Mouse (Mus musculus) midbrain, embryonic 16.5 days (tissue): ENCODE results near the gene H2-M5. TPM values are rescaled to one million over a fixed set of nuclear protein-coding genes. Genes with fewer than 3 reads are reported as not detected.

ENCODE experiments used
- ATAC-seq: fragments of 200-750 bp; cut with Nextera tagmentation; 2 replicates; pipeline ENCODE4 v1.8.0; 2017; ENCODE audit warnings: moderate TSS enrichment
- H3K27ac ChIP-seq: fragments of 300-500 bp; sonication (generic); 2 replicates; pipeline ENCODE4 v1.5.1; 2014; ENCODE audit warnings: mild to moderate bottlenecking, low read length, mixed read lengths
- H3K27me3 ChIP-seq: fragments of 300-500 bp; sonication (generic); 2 replicates; pipeline ENCODE4 v1.6.1; 2014; ENCODE audit warnings: low read depth, low read length, mixed read lengths; ENCODE audit not compliant: control insufficient read depth, insufficient read depth
- H3K36me3 ChIP-seq: fragments of 300-500 bp; sonication (generic); 2 replicates; pipeline ENCODE4 v1.6.1; 2014; ENCODE audit warnings: mild to moderate bottlenecking, low read length, moderate library complexity, mixed read lengths; ENCODE audit not compliant: control insufficient read depth, insufficient read depth
- H3K4me1 ChIP-seq: fragments of 300-500 bp; sonication (generic); 2 replicates; pipeline ENCODE4 v1.6.1; 2014; ENCODE audit warnings: mild to moderate bottlenecking, low read length, mixed read lengths; ENCODE audit not compliant: control insufficient read depth, insufficient read depth
- H3K4me2 ChIP-seq: fragments of 300-500 bp; sonication (generic); 2 replicates; pipeline ENCODE4 v1.6.1; 2014; ENCODE audit warnings: mild to moderate bottlenecking, low read length, mixed read lengths
- H3K4me3 ChIP-seq: fragments of 300-500 bp; sonication (generic); 2 replicates; pipeline ENCODE4 v1.5.1; 2014; ENCODE audit warnings: low read depth, mild to moderate bottlenecking, low read length, moderate library complexity, mixed read lengths
- H3K9ac ChIP-seq: fragments of 300-500 bp; sonication (generic); 2 replicates; pipeline ENCODE4 v1.6.1; 2014; ENCODE audit warnings: low read depth, low read length, mixed read lengths
- H3K9me3 ChIP-seq: fragments of 300-500 bp; sonication (generic); replicated peaks from 2 replicates; pipeline ENCODE4 v1.6.1; 2014; ENCODE audit warnings: mild to moderate bottlenecking, low read length, mixed read lengths; ENCODE audit not compliant: control insufficient read depth, poor library complexity, severe bottlenecking
- WGBS: fragments of 180-500 bp; shearing (Covaris S2); extraction: QIAGEN DNeasy Blood & Tissue Kit; methylation state at CpG from one replicate; pipeline ENCODE4 v1.1.7; 2014; 5-methylcytosine and 5-hydroxymethylcytosine counted together
- polyA plus RNA-seq: library from polyadenylated mRNA; unstranded; fragments of >200 nt; fragmentation: Nextera tagmentation; extraction: Ambion mirVana; gene quantifications from 2 replicates; pipeline ENCODE4 v1.2.1, GENCODE M21; 2015

Gene H2-M5
- polyA plus RNA-seq, 1 experiment from 2014 or later = 2.9 TPM

DNA sequence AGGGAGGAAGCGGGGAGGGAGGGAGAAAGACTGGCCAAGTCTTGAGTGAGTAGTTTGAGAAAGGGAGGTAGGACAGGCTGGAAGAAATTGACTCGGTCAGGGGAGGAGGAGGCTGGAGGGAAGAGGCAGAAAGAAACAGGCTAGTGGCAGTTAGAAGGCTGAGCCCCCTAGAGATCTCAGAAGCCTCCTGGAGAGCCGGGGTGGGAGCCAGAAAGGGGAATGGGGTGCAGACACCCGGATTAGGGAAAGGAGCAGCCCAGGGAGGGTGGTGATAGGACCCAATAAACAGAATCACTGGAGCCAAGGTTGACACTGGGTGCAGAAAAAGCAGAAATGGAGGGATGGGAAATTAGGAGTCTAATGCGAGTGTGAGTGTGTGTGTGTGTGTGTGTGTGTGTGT, 45.6 kb downstream of the H2-M5 start:
- peak overlapping the region; percentile 42 for H3K4me3 ChIP-seq

DNA sequence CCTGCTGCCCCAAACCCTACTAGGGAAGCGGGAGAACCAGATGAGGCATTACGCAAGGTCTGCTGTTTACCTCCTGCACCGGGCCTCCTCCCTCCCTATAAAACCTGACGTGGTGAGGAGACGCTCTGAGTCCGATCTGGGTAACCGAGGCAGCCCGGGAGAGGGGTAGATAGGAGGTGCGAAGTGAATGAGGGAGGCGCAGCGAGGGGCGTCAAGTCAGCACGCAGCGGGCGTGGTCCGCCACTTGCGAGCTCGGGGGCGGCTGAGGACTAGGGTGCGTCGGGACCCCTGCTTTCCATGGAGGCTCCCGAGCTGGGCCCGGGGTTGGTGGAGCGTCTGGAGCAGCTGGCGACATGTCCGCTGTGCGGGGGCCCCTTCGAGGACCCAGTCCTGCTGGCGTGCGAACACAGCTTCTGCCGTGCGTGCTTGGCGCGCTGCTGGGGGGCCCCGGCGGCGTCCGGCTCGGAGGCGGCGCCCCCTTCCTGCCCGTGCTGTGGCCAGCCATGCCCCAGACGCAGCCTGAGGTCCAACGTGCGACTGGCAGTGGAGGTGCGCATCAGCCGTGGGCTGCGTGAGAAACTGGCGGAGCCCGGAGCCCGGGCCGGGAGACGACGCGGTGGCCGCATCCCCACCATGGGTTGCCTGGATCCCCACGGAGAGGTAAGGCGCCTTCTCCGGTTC, 46.4 kb downstream of the H2-M5 start, which contains the start of gene Rnf39:
Rnf39 (plus strand) TSS at position 128 of the 681 bp plus-strand sequence.
- 2% methylated on average over 56 of the region's 59 CpGs for WGBS
- H3K4me1 ChIP-seq = peaks cover 17% of the 10 kb centered on the region
- peak within 1 kb of the TSS; percentile 58 for H3K9ac ChIP-seq
- H3K27ac ChIP-seq = no peak within 1 kb of the TSS
- no peaks in the 10 kb centered on the region for H3K36me3 ChIP-seq
- ATAC-seq = no peak
- H3K27me3 ChIP-seq = peaks cover 23% of the 10 kb centered on the region
- H3K4me2 ChIP-seq = peak within 1 kb of the TSS; percentile 70
- H3K9me3 ChIP-seq = no peaks in the 10 kb centered on the region
- H3K4me3 ChIP-seq = peak within 1 kb of the TSS; percentile 42

More for the DNA sequence above, 45.6 kb downstream of the H2-M5 start:
- 34% methylated on average over 5 of the region's 5 CpGs for WGBS
- peaks cover 17% of the 10 kb centered on the region for H3K4me1 ChIP-seq
- peak overlapping the region; percentile 70 for H3K4me2 ChIP-seq
- ATAC-seq = no peak
- H3K27ac ChIP-seq = no peak overlapping the region
- no peaks in the 10 kb centered on the region for H3K9me3 ChIP-seq
- H3K27me3 ChIP-seq = peaks cover 23% of the 10 kb centered on the region
- H3K36me3 ChIP-seq = 0 out of 2 replicates have a peak, but pooled peaks cover under 1% of the 10 kb centered on the region
- no peak overlapping the region for H3K9ac ChIP-seq

DNA sequence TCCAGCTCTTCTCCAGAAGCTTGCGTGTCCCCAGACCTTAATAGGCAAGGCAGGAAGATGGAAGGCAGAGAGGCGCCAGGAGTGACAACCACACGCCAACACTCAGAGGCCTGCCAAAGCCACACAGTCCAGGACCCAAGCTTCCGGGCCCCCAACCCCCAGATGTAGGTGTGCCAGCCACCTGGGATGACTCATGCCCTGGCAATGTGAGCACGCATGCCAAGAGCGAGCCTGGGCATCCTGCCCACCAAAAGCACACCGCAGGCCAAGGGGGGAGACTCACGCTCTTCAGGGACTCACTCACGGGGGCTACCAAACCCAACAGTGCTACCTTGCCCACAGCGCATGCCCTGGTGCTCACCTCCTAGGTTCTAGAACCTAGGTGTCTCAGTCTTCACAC, 46.9 kb downstream of the H2-M5 start:
- WGBS = 58% methylated on average over 10 of the region's 10 CpGs
- peaks cover 23% of the 10 kb centered on the region for H3K27me3 ChIP-seq
- no peak overlapping the region; the same call in 1 of the 2 replicates for H3K9ac ChIP-seq
- H3K4me3 ChIP-seq = peak overlapping the region; percentile 42
- H3K4me2 ChIP-seq = peak overlapping the region; percentile 70
- H3K36me3 ChIP-seq = no peaks in the 10 kb centered on the region
- H3K9me3 ChIP-seq = no peaks in the 10 kb centered on the region
- no peak overlapping the region for H3K27ac ChIP-seq
- no peak; the same call in 1 of the 2 replicates for ATAC-seq
- H3K4me1 ChIP-seq = peaks cover 17% of the 10 kb centered on the region

DNA sequence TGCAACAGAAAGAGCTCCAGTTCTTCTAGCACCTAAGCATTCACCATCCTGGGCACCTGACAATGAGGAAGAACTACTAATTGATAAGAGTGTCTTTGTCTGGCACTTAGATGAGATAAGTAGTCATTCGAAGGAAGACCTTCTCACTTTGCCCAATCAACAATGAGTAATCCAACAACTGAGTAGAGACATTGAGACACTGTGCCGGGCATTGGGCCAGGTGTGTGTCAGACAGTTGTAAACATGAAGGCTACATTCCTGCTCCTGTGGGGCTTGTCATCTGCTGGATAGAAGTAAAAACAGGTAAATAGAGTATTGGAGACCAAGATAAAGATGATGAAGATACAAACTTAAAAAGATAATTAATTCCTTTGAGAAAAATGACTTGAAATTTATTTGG, 51.3 kb downstream of the H2-M5 start:
- H3K27me3 ChIP-seq = peaks cover 15% of the 10 kb centered on the region
- no peak for ATAC-seq
- peaks cover 3% of the 10 kb centered on the region; the same call in 1 of the 2 replicates for H3K4me1 ChIP-seq
- no peaks in the 10 kb centered on the region for H3K36me3 ChIP-seq
- H3K27ac ChIP-seq = no peak overlapping the region
- WGBS = 84% methylated on average over 2 of the region's 2 CpGs
- no peaks in the 10 kb centered on the region for H3K9me3 ChIP-seq
- no peak overlapping the region for H3K4me2 ChIP-seq
- H3K4me3 ChIP-seq = no peak overlapping the region
- H3K9ac ChIP-seq = no peak overlapping the region

Other genes with a start within 250 kb of the H2-M5 start
- gene H2-M10.5, start 216.6 kb downstream of the H2-M5 start, polyA plus RNA-seq = not detected in 2 replicates
- not detected in 2 replicates for gene H2-M10.6, start 177.4 kb downstream of the H2-M5 start, polyA plus RNA-seq
- gene Trim26, start 152.4 kb downstream of the H2-M5 start, polyA plus RNA-seq = 44.5 and 48.0 TPM in 2 replicates
- 0.53 and 0.89 TPM in 2 replicates for gene Trim15, start 122.3 kb downstream of the H2-M5 start, polyA plus RNA-seq
- gene Trim10, start 120.0 kb downstream of the H2-M5 start, polyA plus RNA-seq = 0.70 and 1.0 TPM in 2 replicates
- not detected in 2 replicates for gene Trim40, start 99.4 kb downstream of the H2-M5 start, polyA plus RNA-seq
- gene Trim31, start 91.4 kb downstream of the H2-M5 start, polyA plus RNA-seq = not detected in 2 replicates
- gene Rnf39, start 46.6 kb downstream of the H2-M5 start, polyA plus RNA-seq = 1.7 and 2.0 TPM in 2 replicates
- 158 and 166 TPM in 2 replicates for gene Ppp1r11, start 37.8 kb downstream of the H2-M5 start, polyA plus RNA-seq
- gene Znrd1, start 31.0 kb downstream of the H2-M5 start, polyA plus RNA-seq = 47.3 and 52.3 TPM in 2 replicates
- 4.7 and 6.5 TPM in 2 replicates for gene Znrd1as, start 30.9 kb downstream of the H2-M5 start, polyA plus RNA-seq
- gene 2410137M14Rik, start 8.3 kb downstream of the H2-M5 start, polyA plus RNA-seq = 0.42 and 0.44 TPM in 2 replicates
- 280 and 312 TPM in 2 replicates for gene Zfp57, start 11.6 kb upstream of the H2-M5 start, polyA plus RNA-seq
- gene Mog, start 33.9 kb upstream of the H2-M5 start, polyA plus RNA-seq = 2.0 and 3.2 TPM in 2 replicates
- 81.7 and 94.9 TPM in 2 replicates for gene Gabbr1, start 56.4 kb upstream of the H2-M5 start, polyA plus RNA-seq
- not detected in 2 replicates for gene Olfr90, start 99.0 kb upstream of the H2-M5 start, polyA plus RNA-seq
- gene Olfr91, start 108.7 kb upstream of the H2-M5 start, polyA plus RNA-seq = not detected in 2 replicates
- gene Olfr92, start 130.6 kb upstream of the H2-M5 start, polyA plus RNA-seq = not detected in 2 replicates
- gene Olfr93, start 172.0 kb upstream of the H2-M5 start, polyA plus RNA-seq = not detected in 2 replicates
- not detected in 2 replicates for gene Ubd, start 204.4 kb upstream of the H2-M5 start, polyA plus RNA-seq
- gene Olfr94, start 211.5 kb upstream of the H2-M5 start, polyA plus RNA-seq = not detected in 2 replicates
- 0.04 TPM in 1 of 2 replicates, not detected in the other for gene Olfr95, start 223.6 kb upstream of the H2-M5 start, polyA plus RNA-seq
- gene Olfr96, start 230.6 kb upstream of the H2-M5 start, polyA plus RNA-seq = not detected in 2 replicates
- gene Olfr97, start 247.8 kb upstream of the H2-M5 start, polyA plus RNA-seq = not detected in 2 replicates